Mouse (Mus musculus): ENCODE data around the gene Arhgap30. TPM values are rescaled to one million over a fixed set of nuclear protein-coding genes. Genes with fewer than 3 reads are reported as not detected.

The Arhgap30 gene
- polyA plus RNA-seq, 1 experiment from 2014 or later = 0.83 TPM

DNA sequence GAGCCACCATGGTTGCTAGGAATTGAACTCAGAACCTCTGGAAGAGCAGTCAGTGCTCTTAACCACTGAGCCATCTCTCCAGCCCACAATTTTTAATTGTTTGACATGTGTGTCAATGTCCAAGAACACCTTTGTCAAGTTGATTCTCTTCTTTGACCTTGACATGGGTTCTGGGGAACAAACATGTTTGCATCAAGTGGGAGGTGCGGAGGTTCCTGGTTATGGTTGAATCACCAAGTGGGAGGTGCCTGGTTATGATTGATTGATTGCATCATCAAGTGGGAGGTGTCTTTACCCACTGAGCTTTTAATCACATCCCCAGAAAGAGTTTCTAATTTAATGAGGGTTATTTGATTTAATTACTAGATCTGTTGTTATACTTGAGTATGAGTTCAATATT is 68.8 kb downstream of the Arhgap30 start:
- H3K36me3 ChIP-seq = no peaks in the 10 kb centered on the region
- no peak overlapping the region for H3K4me2 ChIP-seq (replicated peaks)
- 100% methylated on average over 1 of the region's 1 CpGs for WGBS
- ATAC-seq (ENCODE audit: low FRiP score) = no peak
- no peaks in the 10 kb centered on the region for H3K27me3 ChIP-seq
- no peak overlapping the region for H3K4me3 ChIP-seq
- H3K27ac ChIP-seq = no peak overlapping the region
- H3K4me1 ChIP-seq = peaks cover 5% of the 10 kb centered on the region; the same call in 1 of the 2 replicates
- no peaks in the 10 kb centered on the region for H3K9me3 ChIP-seq (replicated peaks)
- H3K9ac ChIP-seq = no peak overlapping the region

DNA sequence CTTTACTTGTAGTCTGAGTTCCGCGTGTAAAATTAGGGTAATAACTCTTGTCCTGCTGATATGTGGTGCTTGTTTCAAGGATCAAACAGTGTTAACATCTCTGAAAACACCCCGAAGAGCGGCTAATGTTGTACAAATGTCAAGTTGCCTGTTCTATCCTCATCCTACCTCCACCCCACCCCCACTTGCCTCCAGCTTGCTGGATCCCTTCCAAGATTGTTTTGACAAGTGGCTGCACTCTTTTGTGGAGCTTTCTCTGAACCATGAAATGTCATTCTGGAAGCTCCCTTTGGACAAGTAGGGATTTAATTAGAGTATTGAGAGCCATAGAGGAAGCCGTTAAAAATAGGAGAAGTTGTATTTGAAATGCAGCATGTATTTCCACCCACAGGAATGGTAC is 71.0 kb downstream of the Arhgap30 start:
- Histone ChIP-seq H3K4me2 (replicated peaks) (no peak overlapping the region), H3K27me3 (no peaks in the 10 kb centered on the region), H3K4me1 (peaks cover 5% of the 10 kb centered on the region; the same call in 1 of the 2 replicates), H3K27ac (no peak overlapping the region), H3K9ac (no peak overlapping the region), H3K9me3 (replicated peaks) (no peaks in the 10 kb centered on the region), H3K4me3 (no peak overlapping the region), H3K36me3 (no peaks in the 10 kb centered on the region)
- no peak for ATAC-seq (ENCODE audit: low FRiP score)
- 62% methylated on average over 5 of the region's 5 CpGs for whole genome bisulfite sequencing

Other genes starting within 250 kb of the Arhgap30 start
- 214 and 218 TPM in 2 replicates for gene Sdhc, start 238.4 kb upstream of the Arhgap30 start, polyA plus RNA-seq (2016; fragmentation: Nextera tagmentation; extraction: Ambion mirVana)
- 2.4 and 4.2 TPM in 2 replicates for gene Mpz, start 238.2 kb upstream of the Arhgap30 start, polyA plus RNA-seq (2016; fragmentation: Nextera tagmentation; extraction: Ambion mirVana)
- 22.8 and 28.7 TPM in 2 replicates for gene Pcp4l1, start 192.7 kb upstream of the Arhgap30 start, polyA plus RNA-seq (2016; fragmentation: Nextera tagmentation; extraction: Ambion mirVana)
- 0.15 and 0.39 TPM in 2 replicates for gene Nr1i3, start 175.0 kb upstream of the Arhgap30 start, polyA plus RNA-seq (2016; fragmentation: Nextera tagmentation; extraction: Ambion mirVana)
- 28.1 and 31.9 TPM in 2 replicates for gene Tomm40l, start 166.4 kb upstream of the Arhgap30 start, polyA plus RNA-seq (2016; fragmentation: Nextera tagmentation; extraction: Ambion mirVana)
- 2.7 and 4.2 TPM in 2 replicates for gene Apoa2, start 163.9 kb upstream of the Arhgap30 start, polyA plus RNA-seq (2016; fragmentation: Nextera tagmentation; extraction: Ambion mirVana)
- 22.1 and 24.1 TPM in 2 replicates for gene Fcer1g, start 154.6 kb upstream of the Arhgap30 start, polyA plus RNA-seq (2016; fragmentation: Nextera tagmentation; extraction: Ambion mirVana)
- gene Adamts4, start 138.5 kb upstream of the Arhgap30 start, polyA plus RNA-seq (2016; fragmentation: Nextera tagmentation; extraction: Ambion mirVana) = 8.5 and 10.6 TPM in 2 replicates
- 209 and 227 TPM in 2 replicates for gene Ndufs2, start 137.6 kb upstream of the Arhgap30 start, polyA plus RNA-seq (2016; fragmentation: Nextera tagmentation; extraction: Ambion mirVana)
- gene B4galt3, start 118.6 kb upstream of the Arhgap30 start, polyA plus RNA-seq (2016; fragmentation: Nextera tagmentation; extraction: Ambion mirVana) = 83.6 and 85.6 TPM in 2 replicates
- gene Ppox, start 107.8 kb upstream of the Arhgap30 start, polyA plus RNA-seq (2016; fragmentation: Nextera tagmentation; extraction: Ambion mirVana) = 60.5 and 60.9 TPM in 2 replicates
- 114 and 117 TPM in 2 replicates for gene Usp21, start 101.0 kb upstream of the Arhgap30 start, polyA plus RNA-seq (2016; fragmentation: Nextera tagmentation; extraction: Ambion mirVana)
- gene Ufc1, start 93.9 kb upstream of the Arhgap30 start, polyA plus RNA-seq (2016; fragmentation: Nextera tagmentation; extraction: Ambion mirVana) = 106 and 108 TPM in 2 replicates
- 54.6 and 58.9 TPM in 2 replicates for gene Dedd, start 59.8 kb upstream of the Arhgap30 start, polyA plus RNA-seq (2016; fragmentation: Nextera tagmentation; extraction: Ambion mirVana)
- gene Nit1, start 43.3 kb upstream of the Arhgap30 start, polyA plus RNA-seq (2016; fragmentation: Nextera tagmentation; extraction: Ambion mirVana) = 47.4 and 48.1 TPM in 2 replicates
- 134 and 149 TPM in 2 replicates for gene Pfdn2, start 43.3 kb upstream of the Arhgap30 start, polyA plus RNA-seq (2016; fragmentation: Nextera tagmentation; extraction: Ambion mirVana)
- 2.0 and 3.6 TPM in 2 replicates for gene Klhdc9, start 28.2 kb upstream of the Arhgap30 start, polyA plus RNA-seq (2016; fragmentation: Nextera tagmentation; extraction: Ambion mirVana)
- gene Nectin4, start 18.9 kb upstream of the Arhgap30 start, polyA plus RNA-seq (2016; fragmentation: Nextera tagmentation; extraction: Ambion mirVana) = 1.6 and 1.7 TPM in 2 replicates
- 175 and 182 TPM in 2 replicates for gene Usf1, start 22.4 kb downstream of the Arhgap30 start, polyA plus RNA-seq (2016; fragmentation: Nextera tagmentation; extraction: Ambion mirVana)
- 8.1 and 9.4 TPM in 2 replicates for gene Tstd1, start 29.9 kb downstream of the Arhgap30 start, polyA plus RNA-seq (2016; fragmentation: Nextera tagmentation; extraction: Ambion mirVana)
- 14.5 and 18.6 TPM in 2 replicates for gene F11r, start 48.6 kb downstream of the Arhgap30 start, polyA plus RNA-seq (2016; fragmentation: Nextera tagmentation; extraction: Ambion mirVana)
- 21.0 and 26.1 TPM in 2 replicates for gene Alyref2, start 114.5 kb downstream of the Arhgap30 start, polyA plus RNA-seq (2016; fragmentation: Nextera tagmentation; extraction: Ambion mirVana)
- gene Itln1, start 146.3 kb downstream of the Arhgap30 start, polyA plus RNA-seq (2016; fragmentation: Nextera tagmentation; extraction: Ambion mirVana) = not detected in 2 replicates
- 0.08 TPM in 1 of 2 replicates, not detected in the other for gene Cd244a, start 170.2 kb downstream of the Arhgap30 start, polyA plus RNA-seq (2016; fragmentation: Nextera tagmentation; extraction: Ambion mirVana)
- gene Ly9, start 218.5 kb downstream of the Arhgap30 start, polyA plus RNA-seq (2016; fragmentation: Nextera tagmentation; extraction: Ambion mirVana) = not detected in 2 replicates